Mouse (Mus musculus): ENCODE results near the gene Lrrc45. TPM values are rescaled to one million over a fixed set of nuclear protein-coding genes. Genes with fewer than 3 reads are reported as not detected.

Gene Lrrc45
- total RNA-seq, 1 experiment = 30.3 TPM

DNA sequence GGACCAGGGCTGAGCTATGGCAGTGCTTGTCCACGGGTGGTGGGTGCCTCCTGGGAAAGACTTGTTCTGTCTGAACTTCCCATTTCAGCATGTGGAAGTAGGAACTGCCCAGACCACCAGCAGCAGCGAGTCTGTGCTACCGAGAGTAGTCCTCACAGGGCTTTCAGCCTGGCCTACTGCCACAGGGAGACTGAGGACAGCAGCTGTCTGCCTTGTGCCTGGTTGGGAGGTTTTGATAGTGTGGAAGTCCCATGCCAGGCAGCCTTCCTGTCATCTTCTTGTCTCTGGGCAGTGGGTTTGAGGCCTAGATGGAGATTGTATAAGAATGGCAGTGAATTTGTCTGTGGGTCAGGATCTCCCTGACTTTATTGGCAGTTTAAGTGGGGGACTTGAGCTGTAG lies 24.4 kb upstream of the Lrrc45 start:
- Histone ChIP-seq H3K4me3 (ENCODE audit: insufficient read depth in 1 of 2, low read depth in 1 of 2, low read length in 2 of 2, poor library complexity in 1 of 2, severe bottlenecking in 1 of 2) (no peak overlapping the region), H3K27ac (ENCODE audit: insufficient read depth, low read depth, low read length, poor library complexity, severe bottlenecking) (no peak overlapping the region), H3K9me3 (ENCODE audit: control insufficient read depth, insufficient read depth, low read depth, low read length) (no peaks in the 10 kb centered on the region), H3K36me3 (ENCODE audit: control insufficient read depth, insufficient read depth, low read length, poor library complexity, severe bottlenecking) (peaks cover 42% of the 10 kb centered on the region), H3K4me1 (ENCODE audit: control insufficient read depth in 2 of 2, insufficient read depth in 2 of 2, low read length in 2 of 2, poor library complexity in 1 of 2) (peaks cover 0 to 8% of the 10 kb centered on the region in 2 experiments; a peak in 1 of 4 replicates), H3K9ac (ENCODE audit: insufficient read depth, low read depth, low read length, poor library complexity, severe bottlenecking) (no peak overlapping the region)
- in situ Hi-C loops (cut with MboI; ENCODE audit: low sequenced_read_pairs in 2 of 2, unreplicated experiment in 2 of 2) = no loop called here
- TF ChIP-seq ZC3H11A (IDR thresholded peaks at IDR 0.05; ENCODE audit: borderline replicate concordance, low read depth, low read length) (no peak), HCFC1 (IDR thresholded peaks at IDR 0.05; ENCODE audit: borderline replicate concordance, insufficient read depth, low read length) (no peak), MAFK (IDR thresholded peaks at IDR 0.05; ENCODE audit: insufficient read depth, low read depth, low read length) (no peak), CHD2 (IDR thresholded peaks at IDR 0.05; ENCODE audit: low read depth, low read length) (no peak), ZNF384 (IDR thresholded peaks at IDR 0.05; ENCODE audit: low read depth, low read length) (no peak)
- no peak for DNase-seq (ENCODE audit: low read depth, low spot score)

DNA sequence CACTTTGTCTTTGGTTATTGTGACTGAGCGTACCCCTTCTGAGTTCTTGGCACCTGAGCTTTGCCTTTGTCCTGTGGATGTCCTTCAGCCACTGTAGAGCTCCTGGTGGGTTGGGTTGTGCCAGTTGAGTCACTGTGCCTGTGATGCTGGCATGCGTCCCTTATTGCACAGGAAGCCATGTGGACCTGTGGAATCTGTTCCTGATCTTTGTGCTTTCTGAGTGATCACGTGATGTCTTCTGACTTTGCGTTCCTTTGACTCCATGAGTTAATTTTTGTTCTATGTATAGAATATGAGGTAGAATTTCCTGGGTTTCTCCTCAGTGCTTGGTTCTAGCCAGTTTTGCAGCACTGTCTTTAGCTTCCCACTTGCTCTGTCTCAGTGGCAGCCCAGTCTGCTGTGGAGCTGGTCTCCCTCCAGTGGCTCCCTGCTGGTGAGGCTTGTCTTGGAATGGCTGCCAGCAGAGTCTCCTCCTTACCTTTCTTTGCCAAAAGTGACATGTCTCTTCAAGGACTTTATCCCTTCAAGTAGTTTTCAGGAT lies 21.2 kb upstream of the Lrrc45 start:
- Histone ChIP-seq H3K4me3 (ENCODE audit: insufficient read depth in 1 of 2, low read depth in 1 of 2, low read length in 2 of 2, poor library complexity in 1 of 2, severe bottlenecking in 1 of 2) (no peak overlapping the region), H3K9me3 (ENCODE audit: control insufficient read depth, insufficient read depth, low read depth, low read length) (no peaks in the 10 kb centered on the region), H3K9ac (ENCODE audit: insufficient read depth, low read depth, low read length, poor library complexity, severe bottlenecking) (no peak overlapping the region), H3K36me3 (ENCODE audit: control insufficient read depth, insufficient read depth, low read length, poor library complexity, severe bottlenecking) (peaks cover 38% of the 10 kb centered on the region), H3K27ac (ENCODE audit: insufficient read depth, low read depth, low read length, poor library complexity, severe bottlenecking) (no peak overlapping the region), H3K4me1 (ENCODE audit: control insufficient read depth in 2 of 2, insufficient read depth in 2 of 2, low read length in 2 of 2, poor library complexity in 1 of 2) (peaks cover 0 to 10% of the 10 kb centered on the region in 2 experiments; a peak in 3 of 4 replicates)
- TF ChIP-seq CHD2 (IDR thresholded peaks at IDR 0.05; ENCODE audit: low read depth, low read length) (no peak), MAFK (IDR thresholded peaks at IDR 0.05; ENCODE audit: insufficient read depth, low read depth, low read length) (no peak), ZC3H11A (IDR thresholded peaks at IDR 0.05; ENCODE audit: borderline replicate concordance, low read depth, low read length) (no peak), ZNF384 (IDR thresholded peaks at IDR 0.05; ENCODE audit: low read depth, low read length) (no peak), HCFC1 (IDR thresholded peaks at IDR 0.05; ENCODE audit: borderline replicate concordance, insufficient read depth, low read length) (no peak)
- in situ Hi-C loops (cut with MboI; ENCODE audit: low sequenced_read_pairs in 2 of 2, unreplicated experiment in 2 of 2) = no loop called here
- DNase-seq (ENCODE audit: low read depth, low spot score) = no peak

DNA sequence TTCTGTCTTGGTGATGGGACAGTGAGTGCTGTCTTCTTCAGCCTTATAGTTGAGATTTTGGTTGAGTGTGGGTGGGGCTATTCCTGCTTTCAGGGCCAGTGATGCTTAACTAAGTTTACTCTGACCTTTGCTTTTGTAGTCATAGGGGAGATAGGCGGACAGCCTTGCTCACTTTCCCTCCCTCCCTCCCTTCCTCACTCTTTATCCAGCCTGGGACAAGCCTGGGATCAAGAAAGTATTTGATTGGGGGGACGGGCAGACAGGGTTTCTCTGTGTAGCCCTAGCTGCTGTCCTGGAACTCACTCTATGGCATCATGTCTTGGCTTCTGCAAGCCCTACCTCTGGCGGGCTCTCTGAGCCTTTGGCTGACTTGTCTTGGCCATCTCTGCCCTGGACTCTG lies 20.3 kb upstream of the Lrrc45 start:
- Histone ChIP-seq H3K9me3 (ENCODE audit: control insufficient read depth, insufficient read depth, low read depth, low read length) (no peaks in the 10 kb centered on the region), H3K27ac (ENCODE audit: insufficient read depth, low read depth, low read length, poor library complexity, severe bottlenecking) (no peak overlapping the region), H3K36me3 (ENCODE audit: control insufficient read depth, insufficient read depth, low read length, poor library complexity, severe bottlenecking) (peaks cover 33% of the 10 kb centered on the region)

DNA sequence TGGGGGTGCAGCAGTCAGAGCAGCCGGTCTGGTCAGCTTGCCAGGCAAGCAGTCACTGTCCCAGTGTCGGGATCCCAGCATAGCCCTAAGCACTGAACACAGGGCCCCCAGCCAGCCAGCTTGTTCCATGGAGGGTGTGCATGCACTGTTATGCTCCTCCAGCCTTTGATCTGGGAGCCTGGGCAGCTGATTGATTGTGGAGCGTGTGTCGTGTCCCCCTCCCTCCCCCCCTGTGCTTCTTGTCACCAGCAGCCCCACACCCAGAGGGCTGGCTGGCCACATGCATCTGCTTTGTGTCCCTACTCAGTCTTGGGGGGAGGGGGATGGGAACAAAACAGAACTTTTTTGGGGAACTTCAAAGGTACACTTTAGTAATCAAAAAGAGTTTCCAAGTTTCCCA lies 18.5 kb upstream of the Lrrc45 start:
- no peak for DNase-seq (ENCODE audit: low read depth, low spot score)
- no peaks in the 10 kb centered on the region for H3K9me3 ChIP-seq (ENCODE audit: control insufficient read depth, insufficient read depth, low read depth, low read length)
- in situ Hi-C loops (cut with MboI; ENCODE audit: low sequenced_read_pairs in 2 of 2, unreplicated experiment in 2 of 2) = no loop called here
- no peak overlapping the region for H3K9ac ChIP-seq (ENCODE audit: insufficient read depth, low read depth, low read length, poor library complexity, severe bottlenecking)
- no peak overlapping the region for H3K27ac ChIP-seq (ENCODE audit: insufficient read depth, low read depth, low read length, poor library complexity, severe bottlenecking)
- peaks cover 33% of the 10 kb centered on the region for H3K36me3 ChIP-seq (ENCODE audit: control insufficient read depth, insufficient read depth, low read length, poor library complexity, severe bottlenecking)
- no peak overlapping the region for H3K4me3 ChIP-seq (ENCODE audit: insufficient read depth in 1 of 2, low read depth in 1 of 2, low read length in 2 of 2, poor library complexity in 1 of 2, severe bottlenecking in 1 of 2)
- no peak for TF ChIP-seq CHD2 (IDR thresholded peaks at IDR 0.05; ENCODE audit: low read depth, low read length)
- no peak for TF ChIP-seq MAFK (IDR thresholded peaks at IDR 0.05; ENCODE audit: insufficient read depth, low read depth, low read length)
- TF ChIP-seq ZNF384 (IDR thresholded peaks at IDR 0.05; ENCODE audit: low read depth, low read length) = no peak
- TF ChIP-seq HCFC1 (IDR thresholded peaks at IDR 0.05; ENCODE audit: borderline replicate concordance, insufficient read depth, low read length) = no peak
- no peak for TF ChIP-seq ZC3H11A (IDR thresholded peaks at IDR 0.05; ENCODE audit: borderline replicate concordance, low read depth, low read length)
- peaks cover 0 to 14% of the 10 kb centered on the region in 2 experiments; a peak in 3 of 4 replicates for H3K4me1 ChIP-seq (ENCODE audit: control insufficient read depth in 2 of 2, insufficient read depth in 2 of 2, low read length in 2 of 2, poor library complexity in 1 of 2)

More for the DNA sequence above, 20.3 kb upstream of the Lrrc45 start:
- Histone ChIP-seq H3K9ac (ENCODE audit: insufficient read depth, low read depth, low read length, poor library complexity, severe bottlenecking) (no peak overlapping the region), H3K4me1 (ENCODE audit: control insufficient read depth in 2 of 2, insufficient read depth in 2 of 2, low read length in 2 of 2, poor library complexity in 1 of 2) (peaks cover 0 to 14% of the 10 kb centered on the region in 2 experiments; a peak in 3 of 4 replicates), H3K4me3 (ENCODE audit: insufficient read depth in 1 of 2, low read depth in 1 of 2, low read length in 2 of 2, poor library complexity in 1 of 2, severe bottlenecking in 1 of 2) (no peak overlapping the region)
- no peak for DNase-seq (ENCODE audit: low read depth, low spot score)
- in situ Hi-C loops (cut with MboI; ENCODE audit: low sequenced_read_pairs in 2 of 2, unreplicated experiment in 2 of 2) = no loop called here
- TF ChIP-seq CHD2 (IDR thresholded peaks at IDR 0.05; ENCODE audit: low read depth, low read length) = no peak
- no peak for TF ChIP-seq ZNF384 (IDR thresholded peaks at IDR 0.05; ENCODE audit: low read depth, low read length)
- TF ChIP-seq MAFK (IDR thresholded peaks at IDR 0.05; ENCODE audit: insufficient read depth, low read depth, low read length) = no peak
- no peak for TF ChIP-seq ZC3H11A (IDR thresholded peaks at IDR 0.05; ENCODE audit: borderline replicate concordance, low read depth, low read length)
- no peak for TF ChIP-seq HCFC1 (IDR thresholded peaks at IDR 0.05; ENCODE audit: borderline replicate concordance, insufficient read depth, low read length)
